Mouse (Mus musculus): ENCODE data around the gene Prkab2. TPM values are rescaled to one million over a fixed set of nuclear protein-coding genes. Genes with fewer than 3 reads are reported as not detected.
A peak's percentile ranks its signal among the peaks of the same experiment; 100 is the strongest.

Gene Prkab2
- total RNA-seq, 2 experiments from 2014 or later, result 31.1 to 35.3 TPM

- no peak for DNase-seq (ENCODE audit: extremely low spot score in 1 of 2, low spot score in 1 of 2)
Measured at GRCm38 (mm10) chr3:97649022-97649421, 9.0 kb upstream of the Prkab2 start.

GRCm38 (mm10) chr3:97649469-97649868 is 8.5 kb upstream of the Prkab2 start:
- DNase-seq (ENCODE audit: extremely low spot score in 1 of 2, low spot score in 1 of 2), result no peak

GRCm38 (mm10) chr3:97651604-97652003 is 6.4 kb upstream of the Prkab2 start:
- no peak for DNase-seq (ENCODE audit: extremely low spot score in 1 of 2, low spot score in 1 of 2)

- DNase-seq (ENCODE audit: extremely low spot score in 1 of 2, low spot score in 1 of 2), result no peak
Measured at GRCm38 (mm10) chr3:97653781-97654180, 4.2 kb upstream of the Prkab2 start.

- DNase-seq (ENCODE audit: extremely low spot score in 1 of 2, low spot score in 1 of 2), result no peak
Measured at GRCm38 (mm10) chr3:97654901-97655300, 3.1 kb upstream of the Prkab2 start.

- peak in 1 of 2 experiments; percentile 60 for DNase-seq (ENCODE audit: extremely low spot score in 1 of 2, low spot score in 1 of 2)
Measured at GRCm38 (mm10) chr3:97658426-97659193, 617 bp downstream of the Prkab2 start.

GRCm38 (mm10) chr3:97659746-97660145 is 1.8 kb downstream of the Prkab2 start:
- no peak for DNase-seq (ENCODE audit: extremely low spot score in 1 of 2, low spot score in 1 of 2)

- no peak for DNase-seq (ENCODE audit: extremely low spot score in 1 of 2, low spot score in 1 of 2)
Measured at GRCm38 (mm10) chr3:97661206-97661605, 3.2 kb downstream of the Prkab2 start.

- no peak for DNase-seq (ENCODE audit: extremely low spot score in 1 of 2, low spot score in 1 of 2)
Measured at GRCm38 (mm10) chr3:97665525-97665924, 7.5 kb downstream of the Prkab2 start.

GRCm38 (mm10) chr3:97666154-97666553 is 8.2 kb downstream of the Prkab2 start:
- no peak for DNase-seq (ENCODE audit: extremely low spot score in 1 of 2, low spot score in 1 of 2)

- DNase-seq (ENCODE audit: extremely low spot score in 1 of 2, low spot score in 1 of 2), result no peak
Measured at GRCm38 (mm10) chr3:97667093-97667675, 9.2 kb downstream of the Prkab2 start.

GRCm38 (mm10) chr3:97674644-97675110 is 16.7 kb downstream of the Prkab2 start, which contains the start of gene Gm17651:
Gene Gm17651 (minus strand): TSS chr3:97674694.
- DNase-seq (ENCODE audit: extremely low spot score in 1 of 2, low spot score in 1 of 2), result no peak

GRCm38 (mm10) chr3:97676126-97676525 is 18.1 kb downstream of the Prkab2 start:
- no peak for DNase-seq (ENCODE audit: extremely low spot score in 1 of 2, low spot score in 1 of 2)

- DNase-seq (ENCODE audit: extremely low spot score in 1 of 2, low spot score in 1 of 2), result no peak
Measured at GRCm38 (mm10) chr3:97678416-97678815, 20.4 kb downstream of the Prkab2 start.

GRCm38 (mm10) chr3:97680631-97681320 is 22.8 kb downstream of the Prkab2 start:
- DNase-seq (ENCODE audit: extremely low spot score in 1 of 2, low spot score in 1 of 2), result peak; percentile 67 to 83

GRCm38 (mm10) chr3:97681321-97682158 is 23.5 kb downstream of the Prkab2 start:
- peak; percentile 51 to 74 for DNase-seq (ENCODE audit: extremely low spot score in 1 of 2, low spot score in 1 of 2)

GRCm38 (mm10) chr3:97682159-97682502 is 24.1 kb downstream of the Prkab2 start:
- DNase-seq (ENCODE audit: extremely low spot score in 1 of 2, low spot score in 1 of 2), result no peak

- DNase-seq (ENCODE audit: extremely low spot score in 1 of 2, low spot score in 1 of 2), result no peak
Measured at GRCm38 (mm10) chr3:97682576-97682975, 24.6 kb downstream of the Prkab2 start.

GRCm38 (mm10) chr3:97683560-97684195 is 25.7 kb downstream of the Prkab2 start:
- no peak for DNase-seq (ENCODE audit: extremely low spot score in 1 of 2, low spot score in 1 of 2)
